Mouse (Mus musculus): ENCODE data around the gene Lrrc75b.

- TF ChIP-seq EP300 (IDR thresholded peaks at IDR 0.05) (no peak), CTCF (IDR thresholded peaks at IDR 0.05) (no peak)
Measured at GRCm38 (mm10) chr10:75608975-75609374, 48.8 kb upstream of the Lrrc75b start.

Data from lung, postnatal 0 days (tissue).